Mouse (Mus musculus) neural tube, embryonic 14.5 days (tissue): ENCODE measurements around the gene Umodl1. TPM values are rescaled to one million over a fixed set of nuclear protein-coding genes. Genes with fewer than 3 reads are reported as not detected.
A peak's percentile ranks its signal among the peaks of the same experiment; 100 is the strongest.

ENCODE experiments used
- ATAC-seq: fragments of 200-750 bp; cut with Nextera tagmentation; 2 replicates; pipeline ENCODE4 v1.8.0; 2017; ENCODE audit warnings: low read depth, mild to moderate bottlenecking, moderate TSS enrichment, moderate library complexity
- H3K27ac ChIP-seq: fragments of 300-500 bp; sonication (generic); 2 replicates; pipeline ENCODE4 v1.5.1; 2014; ENCODE audit warnings: low read depth, mild to moderate bottlenecking, control low read depth, low read length, moderate library complexity, mixed read lengths
- H3K27me3 ChIP-seq: fragments of 300-500 bp; sonication (generic); 2 replicates; pipeline ENCODE4 v1.6.1; 2014; ENCODE audit warnings: low read length; ENCODE audit not compliant: control insufficient read depth, insufficient read depth
- H3K36me3 ChIP-seq: fragments of 300-500 bp; sonication (generic); 2 replicates; pipeline ENCODE4 v1.6.1; 2014; ENCODE audit warnings: low read length, mixed read lengths; ENCODE audit not compliant: control insufficient read depth, insufficient read depth
- H3K4me1 ChIP-seq: fragments of 300-500 bp; sonication (generic); 2 replicates; pipeline ENCODE4 v1.6.1; 2014; ENCODE audit warnings: low read length; ENCODE audit not compliant: control insufficient read depth, insufficient read depth
- H3K4me2 ChIP-seq: fragments of 300-500 bp; sonication (generic); 2 replicates; pipeline ENCODE4 v1.6.1; 2014; ENCODE audit warnings: mild to moderate bottlenecking, low read depth, low read length, control low read depth
- H3K4me3 ChIP-seq: fragments of 300-500 bp; sonication (generic); 2 replicates; pipeline ENCODE4 v1.5.1; 2014; ENCODE audit warnings: low read depth, low read length, control low read depth, mixed read lengths
- H3K9ac ChIP-seq: fragments of 300-500 bp; sonication (generic); replicated peaks from 2 replicates; pipeline ENCODE4 v1.6.1; 2014; ENCODE audit warnings: low read depth, mild to moderate bottlenecking, control low read depth, low read length, mixed read lengths
- H3K9me3 ChIP-seq: fragments of 300-500 bp; sonication (generic); 2 replicates; pipeline ENCODE4 v1.6.1; 2016; ENCODE audit warnings: low read length; ENCODE audit not compliant: control insufficient read depth
- WGBS: fragments of 180-500 bp; shearing (Covaris S2); extraction: QIAGEN DNeasy Blood & Tissue Kit; methylation state at CpG from one replicate; pipeline ENCODE4 v1.1.7; 2014; 5-methylcytosine and 5-hydroxymethylcytosine counted together
- polyA plus RNA-seq: library from polyadenylated mRNA; unstranded; fragments of >200 nt; fragmentation: Nextera tagmentation; extraction: Ambion mirVana; gene quantifications from 2 replicates; pipeline ENCODE4 v1.2.1, GENCODE M21; 2014

The Umodl1 gene
- not detected in 2 replicates for polyA plus RNA-seq

DNA sequence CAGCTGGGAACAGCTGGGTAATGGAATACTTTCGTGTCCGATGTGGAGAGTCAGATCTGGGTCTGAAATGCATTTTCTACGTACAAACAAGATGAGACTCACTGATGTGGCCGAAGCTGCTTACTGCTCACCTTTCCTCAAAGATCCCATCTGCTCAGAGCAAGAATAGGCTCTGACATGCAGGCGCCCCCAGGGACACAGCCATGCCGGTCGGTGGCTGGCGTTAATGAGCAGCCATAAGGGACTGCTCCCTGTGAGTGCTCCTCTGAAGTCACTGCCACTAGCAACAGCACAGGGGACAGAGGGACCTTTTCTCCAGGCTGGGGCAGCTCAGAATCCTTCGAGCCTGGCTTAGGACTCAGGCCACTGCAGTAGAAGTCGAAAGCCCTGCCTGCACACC, at the start of gene Umodl1:
Umodl1 (plus strand) TSS at position 301 of the 400 bp plus-strand sequence.
- Histone ChIP-seq H3K27ac (no peak within 1 kb of the TSS), H3K27me3 (no peaks in the 10 kb centered on the region), H3K4me2 (no peak within 1 kb of the TSS), H3K9ac (no peak within 1 kb of the TSS), H3K4me3 (no peak within 1 kb of the TSS), H3K4me1 (no peaks in the 10 kb centered on the region), H3K9me3 (peaks cover 3% of the 10 kb centered on the region; the same call in 1 of the 2 replicates), H3K36me3 (no peaks in the 10 kb centered on the region)
- 45% methylated on average over 10 of the region's 10 CpGs for WGBS
- no peak for ATAC-seq

DNA sequence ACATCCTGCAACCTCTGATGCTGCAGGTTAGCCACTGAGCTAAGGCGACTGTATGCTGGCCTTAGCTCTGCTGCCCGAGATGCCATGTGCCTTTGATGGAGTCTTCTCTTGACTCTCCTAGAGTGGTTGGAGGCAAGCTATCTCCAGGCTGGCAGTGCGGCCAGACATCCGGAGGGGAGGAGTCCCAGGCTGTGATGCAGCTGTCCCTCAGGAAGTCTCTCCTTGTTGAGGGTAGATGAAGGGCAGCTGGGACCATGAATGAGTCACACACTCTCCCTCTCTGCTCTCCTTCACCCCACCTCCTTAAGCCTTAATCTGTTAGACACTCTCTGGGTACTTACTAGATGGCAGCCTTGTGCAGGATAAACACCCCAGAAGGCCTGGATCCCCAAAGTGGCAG, 46.9 kb upstream of the Umodl1 start:
- Histone ChIP-seq H3K9ac (no peak overlapping the region), H3K36me3 (no peaks in the 10 kb centered on the region), H3K4me1 (peaks cover 19% of the 10 kb centered on the region), H3K27ac (no peak overlapping the region), H3K9me3 (no peaks in the 10 kb centered on the region), H3K4me3 (no peak overlapping the region), H3K4me2 (no peak overlapping the region), H3K27me3 (no peaks in the 10 kb centered on the region)
- ATAC-seq, result no peak
- WGBS, result 61% methylated on average over 4 of the region's 4 CpGs

- peak; percentile 82 for ATAC-seq
- WGBS, result 31% methylated on average over 27 of the region's 27 CpGs
- no peak overlapping the region for H3K9ac ChIP-seq
- H3K9me3 ChIP-seq, result no peaks in the 10 kb centered on the region
- H3K36me3 ChIP-seq, result no peaks in the 10 kb centered on the region
- peak overlapping the region; percentile 31; the same call in 1 of the 2 replicates for H3K4me2 ChIP-seq
- H3K4me1 ChIP-seq, result peaks cover 19% of the 10 kb centered on the region
- H3K27ac ChIP-seq, result no peak overlapping the region; the same call in 1 of the 2 replicates
- H3K4me3 ChIP-seq, result no peak overlapping the region
- no peaks in the 10 kb centered on the region for H3K27me3 ChIP-seq
These were observed 43.3 kb upstream of the Umodl1 start for GRCm38 (mm10) chr17:30910866-30911731.

DNA sequence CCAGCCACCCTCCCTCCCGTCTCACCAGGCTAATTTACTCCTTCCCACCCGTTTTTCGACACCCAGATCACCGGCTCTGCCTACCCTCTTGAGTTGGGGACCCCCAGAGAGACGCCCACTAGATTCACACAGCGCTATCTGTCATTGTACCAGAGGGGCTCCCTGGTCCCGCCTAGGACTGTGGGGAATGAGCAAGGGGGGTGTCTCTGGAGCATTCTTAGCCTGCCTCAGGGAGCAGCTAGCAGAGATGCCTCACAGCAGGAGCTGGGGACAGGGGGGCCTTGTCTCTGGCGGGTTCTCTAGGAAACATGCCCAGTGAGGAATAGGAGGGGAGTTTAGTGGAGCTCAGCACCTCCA, 42.7 kb upstream of the Umodl1 start:
- Histone ChIP-seq H3K4me3 (no peak overlapping the region), H3K36me3 (no peaks in the 10 kb centered on the region), H3K27me3 (no peaks in the 10 kb centered on the region), H3K4me1 (peaks cover 19% of the 10 kb centered on the region), H3K4me2 (peak overlapping the region; percentile 31; the same call in 1 of the 2 replicates), H3K9ac (no peak overlapping the region), H3K9me3 (no peaks in the 10 kb centered on the region), H3K27ac (no peak overlapping the region)
- ATAC-seq, result peak; percentile 70; the same call in 1 of the 2 replicates
- 11% methylated on average over 8 of the region's 8 CpGs for WGBS

GRCm38 (mm10) chr17:30912536-30912935, 41.9 kb upstream of the Umodl1 start:
- Histone ChIP-seq H3K9me3 (no peaks in the 10 kb centered on the region), H3K4me3 (no peak overlapping the region), H3K27me3 (no peaks in the 10 kb centered on the region), H3K27ac (no peak overlapping the region), H3K4me2 (no peak overlapping the region), H3K36me3 (no peaks in the 10 kb centered on the region), H3K4me1 (peaks cover 19% of the 10 kb centered on the region), H3K9ac (no peak overlapping the region)
- WGBS, result 55% methylated on average over 5 of the region's 5 CpGs
- ATAC-seq, result no peak

DNA sequence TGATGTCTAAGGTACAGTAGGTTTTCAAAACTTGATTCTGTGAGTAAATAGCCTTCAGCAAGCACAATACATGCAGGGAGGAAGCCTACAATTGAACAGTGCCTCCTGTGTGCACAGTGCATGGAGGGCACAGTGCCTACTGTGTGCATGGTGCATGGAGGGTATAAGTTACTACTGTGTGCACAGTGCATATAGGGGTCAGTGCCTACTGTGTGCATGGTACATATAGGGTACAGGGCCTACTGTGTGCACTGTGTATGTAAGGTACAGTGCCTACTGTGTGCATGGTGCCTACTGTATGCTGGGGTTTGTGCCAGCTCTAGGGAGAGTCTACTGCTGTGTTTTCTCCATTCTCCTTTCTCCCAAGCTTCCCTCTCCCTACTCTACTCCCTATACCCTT, 40.2 kb upstream of the Umodl1 start:
- H3K4me3 ChIP-seq, result no peak overlapping the region
- peaks cover 19% of the 10 kb centered on the region for H3K4me1 ChIP-seq
- H3K36me3 ChIP-seq, result no peaks in the 10 kb centered on the region
- no peak overlapping the region for H3K27ac ChIP-seq
- H3K9me3 ChIP-seq, result no peaks in the 10 kb centered on the region
- no peak overlapping the region for H3K9ac ChIP-seq
- H3K27me3 ChIP-seq, result no peaks in the 10 kb centered on the region
- no peak for ATAC-seq
- H3K4me2 ChIP-seq, result no peak overlapping the region

- no peak for ATAC-seq
- Histone ChIP-seq H3K9ac (no peak overlapping the region), H3K4me1 (no peaks in the 10 kb centered on the region), H3K9me3 (no peaks in the 10 kb centered on the region), H3K4me2 (no peak overlapping the region), H3K4me3 (no peak overlapping the region), H3K27ac (no peak overlapping the region), H3K36me3 (no peaks in the 10 kb centered on the region), H3K27me3 (no peaks in the 10 kb centered on the region)
- 70% methylated on average over 4 of the region's 4 CpGs for WGBS
These were observed 30.9 kb upstream of the Umodl1 start for GRCm38 (mm10) chr17:30923566-30923965.

DNA sequence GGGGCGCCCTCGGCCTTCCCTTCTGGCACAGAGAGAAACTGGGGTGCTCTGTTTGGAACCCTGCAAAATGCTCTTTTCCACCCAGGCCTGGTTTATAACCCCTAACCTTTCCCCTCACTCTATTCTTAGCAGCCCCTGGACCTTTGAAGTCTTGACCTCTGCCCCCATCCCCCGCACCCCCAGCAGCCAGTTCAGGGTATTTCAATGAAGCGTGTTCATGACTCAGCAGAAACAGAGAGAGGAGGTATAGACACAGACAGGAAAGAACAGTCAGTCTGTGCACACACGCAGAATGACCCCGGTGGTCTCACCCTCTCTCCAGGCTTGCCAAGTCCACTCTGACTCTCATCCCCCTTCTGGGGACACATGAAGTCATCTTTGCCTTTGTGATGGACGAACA, 23.6 kb upstream of the Umodl1 start:
- Histone ChIP-seq H3K4me1 (no peaks in the 10 kb centered on the region), H3K27me3 (no peaks in the 10 kb centered on the region), H3K9me3 (no peaks in the 10 kb centered on the region), H3K9ac (no peak overlapping the region), H3K27ac (no peak overlapping the region), H3K4me2 (no peak overlapping the region), H3K36me3 (no peaks in the 10 kb centered on the region), H3K4me3 (no peak overlapping the region)
- WGBS, result 84% methylated on average over 7 of the region's 7 CpGs
- no peak for ATAC-seq

DNA sequence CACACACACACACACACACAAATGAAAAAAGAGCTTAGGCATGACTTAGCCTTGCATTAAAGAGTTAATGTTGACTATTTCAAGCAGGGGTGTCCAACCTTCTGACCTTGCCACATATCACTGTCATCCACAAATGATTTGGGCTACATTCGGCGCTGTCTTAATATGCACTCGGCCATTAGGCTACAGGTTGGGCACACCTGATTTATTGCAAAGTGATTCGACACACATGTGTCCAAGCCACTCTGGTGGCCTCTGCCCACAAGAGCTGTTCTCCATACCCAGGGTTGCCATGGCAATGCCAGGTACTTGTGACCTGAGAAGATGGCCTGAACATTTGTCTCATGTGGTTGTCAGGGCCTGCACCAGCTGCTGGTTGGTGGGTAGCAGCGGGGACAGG, 21.6 kb upstream of the Umodl1 start:
- ATAC-seq, result no peak
- Histone ChIP-seq H3K4me2 (no peak overlapping the region), H3K9me3 (no peaks in the 10 kb centered on the region), H3K4me3 (no peak overlapping the region), H3K4me1 (no peaks in the 10 kb centered on the region), H3K36me3 (no peaks in the 10 kb centered on the region), H3K27me3 (no peaks in the 10 kb centered on the region), H3K9ac (no peak overlapping the region), H3K27ac (no peak overlapping the region)
- WGBS, result 82% methylated on average over 5 of the region's 5 CpGs
